Mouse (Mus musculus): Measurements from ENCODE around the gene Inpp4b.

- TF ChIP-seq CTCF (IDR thresholded peaks at IDR 0.05) (no peak), POLR2A (IDR thresholded peaks at IDR 0.05; ENCODE audit: insufficient read depth, low read depth, low read length) (no peak)
Observed at GRCm38 (mm10) chr8:81766033-81766432, 423.7 kb downstream of the Inpp4b start.
